Mouse (Mus musculus) liver, postnatal 0 days (tissue): ENCODE data around the gene Gm20388.

Experiments
- CTCF ChIP-seq: sonication (generic); IDR thresholded peaks from 2 replicates; pipeline ENCODE4 v1.5.1; 2016; ENCODE audit warnings: antibody characterized with exemption, low read depth
- EP300 ChIP-seq: IDR thresholded peaks from 2 replicates; pipeline ENCODE4 v1.6.1; 2016; ENCODE audit warnings: antibody characterized with exemption, low read depth, mild to moderate bottlenecking

DNA sequence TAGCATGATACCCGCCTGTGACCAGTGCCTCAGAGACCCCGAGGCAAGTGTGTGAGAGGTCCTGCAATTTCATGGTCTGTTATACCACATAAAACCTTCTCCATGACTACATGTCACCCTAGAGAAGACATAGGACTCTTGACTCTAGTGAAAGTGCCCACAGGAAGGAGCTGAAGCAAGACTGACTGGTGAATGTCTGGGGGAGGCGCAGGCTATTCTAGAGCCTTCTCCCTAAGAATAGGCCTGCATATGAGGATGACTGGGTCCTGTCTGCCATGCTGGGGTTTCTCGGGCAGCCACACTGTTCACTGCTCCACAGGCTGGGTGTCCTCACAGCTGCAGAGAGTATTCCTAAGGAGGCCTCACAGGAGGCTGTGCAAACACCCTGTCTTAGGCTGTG, 4393.5 kb downstream of the Gm20388 start:
- TF ChIP-seq EP300 (no peak), CTCF (no peak)
